Mouse (Mus musculus) adrenal gland, postnatal 0 days (tissue): Measurements from ENCODE around the gene Zbtb43. TPM values are rescaled to one million over a fixed set of nuclear protein-coding genes. Genes with fewer than 3 reads are reported as not detected.

Experiments used
- polyA plus RNA-seq: library from polyadenylated mRNA; unstranded; fragments of >200 nt; fragmentation: Nextera tagmentation; extraction: Ambion mirVana; gene quantifications from 2 replicates; pipeline ENCODE4 v1.2.1, GENCODE M21; 2015

Zbtb43 gene
- polyA plus RNA-seq, result 7.6 and 9.4 TPM in 2 replicates

GRCm38 (mm10) chr2:33468466-33469097, at the start of gene Zbtb43:
Gene Zbtb43 (minus strand): TSS chr2:33468559.

GRCm38 (mm10) chr2:33430771-33431699, 37.3 kb downstream of the Zbtb43 start, which contains the start of gene Zbtb34:
Gene Zbtb34 (minus strand): TSS chr2:33431324.

Other genes with a start within 250 kb of the Zbtb43 start
- gene Ralgps1, start 97.1 kb downstream of the Zbtb43 start, polyA plus RNA-seq, result 3.0 and 4.1 TPM in 2 replicates
- gene Zbtb34, start 37.2 kb downstream of the Zbtb43 start, polyA plus RNA-seq, result 1.8 and 2.1 TPM in 2 replicates
- 0.08 TPM in 1 of 2 replicates, not detected in the other for gene Lmx1b, start 172.0 kb upstream of the Zbtb43 start, polyA plus RNA-seq